Mouse (Mus musculus) thymus, postnatal 10 days (tissue): Measurements from ENCODE around the gene Crabp1.

Experiments
- DNase-seq, 2 experiments: peaks; one replicate each; pipeline ENCODE4 v3.0.0; 2021; ENCODE audit warnings: low spot score in 2 of 2

Gene Crabp1

DNA sequence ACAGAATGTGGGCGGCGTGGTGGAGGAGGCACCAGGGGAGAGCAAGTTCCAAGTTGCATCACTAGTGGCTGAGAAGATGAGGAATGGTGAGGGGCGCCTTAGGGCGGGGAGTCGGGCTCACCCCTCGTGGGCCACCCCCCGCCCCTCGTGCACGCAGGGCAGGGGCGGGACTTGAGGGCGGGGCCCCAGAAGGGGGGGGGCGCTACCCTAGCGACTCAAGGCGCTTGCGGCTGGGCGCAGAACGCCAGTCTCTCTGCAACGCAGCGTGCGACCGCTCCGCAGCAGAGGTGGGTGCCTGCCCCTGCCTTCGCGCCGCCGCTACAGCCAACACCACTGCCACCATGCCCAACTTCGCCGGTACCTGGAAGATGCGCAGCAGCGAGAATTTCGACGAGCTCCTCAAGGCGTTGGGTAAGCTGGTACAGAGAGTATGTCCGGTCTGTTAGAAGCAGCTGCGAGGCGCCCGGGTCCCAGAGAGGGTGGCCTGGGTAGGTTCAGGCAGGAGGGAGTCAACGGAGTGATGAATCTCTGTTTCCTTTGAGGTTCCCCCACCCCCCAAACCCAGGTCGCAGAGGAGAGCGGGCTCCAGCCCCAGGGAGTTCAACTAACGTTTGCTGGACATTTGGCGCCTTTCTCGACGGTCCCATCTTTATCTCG, at the start of gene Crabp1:
Gene Crabp1 (plus strand): TSS at position 188 of the 657 bp plus-strand sequence.
- no peak for DNase-seq

DNA sequence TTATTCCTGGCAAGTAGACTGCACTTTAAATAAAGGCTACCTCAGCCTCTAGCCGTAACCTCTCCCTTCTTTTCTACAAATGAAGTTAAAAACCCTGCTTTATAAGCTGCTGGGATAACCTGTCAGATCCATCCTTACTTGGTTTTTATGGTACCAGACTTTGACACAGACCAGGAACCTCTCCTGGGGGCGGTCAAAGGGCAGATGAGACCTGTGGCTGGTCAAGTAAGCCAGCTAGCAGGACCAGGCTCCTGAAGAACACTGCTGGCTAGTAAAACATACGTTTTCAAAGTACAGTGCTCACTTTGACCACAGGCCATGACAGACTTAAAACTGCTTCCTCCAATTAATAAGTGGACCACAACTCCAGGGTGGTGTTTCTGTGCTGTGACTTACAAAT, 48.8 kb upstream of the Crabp1 start:
- no peak for DNase-seq

DNA sequence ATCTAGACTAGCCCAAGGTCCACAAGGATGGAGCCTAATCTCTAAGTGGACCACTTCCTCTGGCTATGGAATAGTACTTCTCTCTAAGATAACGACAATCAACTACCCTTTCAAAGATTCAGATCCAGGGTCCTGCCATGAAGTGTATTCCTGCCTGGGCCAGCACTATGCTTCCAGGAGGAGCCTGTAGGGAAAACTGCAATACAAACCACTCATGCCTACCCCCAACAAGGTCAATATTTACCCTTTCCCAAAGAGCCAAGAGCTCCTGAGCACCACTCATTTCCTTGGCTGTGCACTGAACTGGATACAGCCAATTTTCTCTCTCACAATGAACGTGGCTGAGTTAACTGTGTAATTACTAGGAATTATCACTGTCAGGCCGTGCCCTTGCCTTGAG, 47.0 kb upstream of the Crabp1 start:
- no peak for DNase-seq

GRCm38 (mm10) chr9:54722156-54722555, 42.4 kb upstream of the Crabp1 start:
- DNase-seq = no peak

- DNase-seq = no peak
Observed at GRCm38 (mm10) chr9:54722596-54722995, 42.0 kb upstream of the Crabp1 start.

GRCm38 (mm10) chr9:54726315-54726714, 38.2 kb upstream of the Crabp1 start:
- no peak for DNase-seq

DNA sequence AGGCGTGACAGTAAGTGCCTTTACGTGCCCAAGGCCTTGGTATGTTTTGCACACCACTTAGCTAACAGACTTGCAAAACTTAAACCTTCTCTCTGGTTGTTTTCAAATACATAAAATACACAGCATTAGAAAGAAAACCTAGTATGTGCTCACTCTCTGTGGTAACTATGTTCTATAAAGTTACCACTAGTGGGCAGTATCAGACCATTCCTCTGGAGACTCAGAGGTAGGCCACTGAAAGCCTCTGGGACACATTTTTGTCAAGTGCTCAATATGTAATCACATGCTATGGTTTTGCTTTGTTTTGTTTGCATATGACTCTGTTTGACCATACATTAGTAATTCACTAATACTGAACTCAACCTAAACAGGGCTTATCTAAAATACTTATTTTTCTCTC, 32.4 kb upstream of the Crabp1 start:
- peak in 1 of 2 experiments; percentile 40 for DNase-seq

- peak; percentile 96 to 99 for DNase-seq
Observed at GRCm38 (mm10) chr9:54733921-54734638, 30.5 kb upstream of the Crabp1 start, which contains the start of gene Wdr61. Gene Wdr61 (minus strand): TSS chr9:54734519.

DNA sequence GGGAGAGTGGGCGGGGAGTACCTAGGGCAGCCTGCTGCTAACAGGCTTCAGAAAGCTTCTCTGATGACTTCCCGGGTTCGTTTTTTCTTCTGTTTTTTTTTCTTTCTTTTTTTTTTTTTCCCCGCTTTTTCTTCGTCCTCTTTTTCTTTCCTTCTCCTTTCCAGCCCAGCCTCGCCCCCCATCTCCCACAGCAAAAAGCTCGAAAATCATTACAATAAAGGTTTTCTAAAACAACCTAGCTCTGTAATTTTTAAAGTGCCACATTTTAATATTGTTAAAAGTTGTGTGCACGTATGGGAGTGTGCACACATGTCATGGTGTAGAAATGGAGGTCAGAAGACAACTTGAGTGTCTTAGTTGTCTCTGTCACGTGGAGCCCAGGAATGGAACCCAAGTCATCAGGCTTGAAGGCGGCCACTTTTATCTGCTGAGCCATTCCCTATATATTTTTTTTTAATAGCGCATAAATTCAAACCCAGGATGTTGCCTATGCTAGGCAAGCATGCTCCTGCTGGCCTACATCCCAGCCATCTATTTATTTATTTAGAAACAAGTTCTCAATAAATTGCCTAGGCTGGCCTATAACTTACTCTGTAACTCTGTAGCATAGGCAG, 29.8 kb upstream of the Crabp1 start:
- DNase-seq = no peak

GRCm38 (mm10) chr9:54736284-54736701, 28.3 kb upstream of the Crabp1 start:
- DNase-seq = peak; percentile 16 to 57

- peak in 1 of 2 experiments; percentile 14 for DNase-seq
Observed at GRCm38 (mm10) chr9:54738376-54738775, 26.2 kb upstream of the Crabp1 start.

DNA sequence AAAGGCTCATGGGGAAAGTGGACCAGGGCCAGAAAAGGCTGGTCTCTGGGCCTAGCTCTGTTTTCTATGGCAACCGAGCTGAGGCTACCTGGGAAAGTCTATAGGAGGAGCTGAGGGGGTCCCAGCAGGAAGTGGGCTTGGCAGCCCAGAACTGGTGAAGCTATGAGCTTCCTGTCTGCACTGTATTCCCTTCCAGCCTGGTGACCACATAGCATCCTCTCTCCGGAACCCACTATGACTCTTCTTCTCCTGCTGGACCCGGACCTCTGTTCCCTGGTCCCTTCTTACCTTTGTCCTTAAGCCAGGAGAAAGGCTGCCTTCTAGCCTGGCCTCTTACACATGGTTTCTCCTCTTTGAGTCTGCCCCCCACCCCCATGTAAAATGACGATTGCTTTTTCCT, 20.7 kb upstream of the Crabp1 start:
- no peak for DNase-seq

DNA sequence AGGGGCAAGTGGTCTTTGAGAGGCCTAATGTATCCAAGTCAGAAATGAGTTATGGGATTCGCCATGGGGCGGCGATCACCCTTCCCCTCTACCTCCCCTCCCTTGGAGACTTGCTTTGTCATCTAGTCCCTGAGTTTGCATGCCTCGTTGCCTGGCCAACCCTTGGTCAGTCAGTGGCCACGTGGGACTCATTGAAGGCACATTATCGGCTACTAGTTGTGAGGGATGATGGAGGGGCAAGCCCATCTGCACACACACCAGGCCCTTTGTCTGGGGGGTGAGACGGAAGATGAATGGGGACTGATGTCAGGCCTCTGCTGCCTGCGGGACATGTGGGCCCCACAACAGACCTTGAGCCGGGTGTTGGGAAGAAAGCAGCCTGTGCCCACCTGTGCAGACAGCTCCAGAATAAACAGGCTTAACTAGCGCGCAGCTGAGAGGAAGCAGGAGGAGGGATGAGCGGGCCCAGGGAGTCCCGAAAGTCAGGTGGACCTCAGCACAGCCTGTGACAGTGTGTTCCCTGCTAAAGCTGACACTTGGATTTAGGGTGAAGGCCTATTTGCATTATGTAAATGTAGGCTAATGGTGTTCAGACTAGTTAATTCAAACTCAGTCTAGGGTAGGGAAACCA, 18.7 kb upstream of the Crabp1 start:
- no peak for DNase-seq

DNA sequence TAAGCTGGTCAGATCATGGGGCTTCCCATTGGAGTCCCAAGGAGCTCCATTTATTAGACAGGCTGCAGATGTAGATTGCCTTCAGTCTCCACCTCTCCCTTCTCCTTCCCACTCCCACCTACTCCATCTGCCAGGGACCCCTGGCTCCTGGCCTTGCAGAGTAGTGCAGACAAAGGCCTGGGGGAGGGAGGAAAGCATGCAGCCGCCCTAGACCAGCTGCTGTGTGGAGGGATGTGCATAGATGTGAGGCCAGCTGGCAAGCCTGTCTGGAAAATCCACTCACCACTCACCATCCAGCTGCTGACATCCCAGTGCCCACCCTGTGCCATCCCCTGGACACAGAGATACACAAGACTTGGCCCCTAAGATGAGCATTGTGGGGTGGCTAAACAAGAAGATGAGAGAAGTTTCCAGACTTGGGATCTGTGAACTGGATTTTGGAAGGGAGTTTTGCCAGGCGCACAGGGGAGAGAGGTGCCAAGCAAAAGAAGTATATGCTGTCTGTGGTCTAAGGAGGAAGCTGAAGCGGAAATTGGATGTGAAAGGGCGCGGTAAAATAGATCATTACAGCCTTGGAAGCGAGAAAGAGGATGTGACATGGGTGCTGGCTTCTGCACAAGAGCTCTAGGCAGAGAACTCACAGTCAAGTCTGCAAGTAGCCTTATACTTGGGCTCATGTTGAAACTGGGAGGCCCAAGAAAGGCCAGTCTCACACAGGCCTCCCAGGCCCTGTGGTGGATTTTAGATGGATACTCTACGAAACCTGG, 14.2 kb upstream of the Crabp1 start:
- no peak for DNase-seq

- no peak for DNase-seq
Observed at GRCm38 (mm10) chr9:54751684-54752083, 12.9 kb upstream of the Crabp1 start.

- DNase-seq = no peak
Observed at GRCm38 (mm10) chr9:54752201-54752943, 12.2 kb upstream of the Crabp1 start.

DNA sequence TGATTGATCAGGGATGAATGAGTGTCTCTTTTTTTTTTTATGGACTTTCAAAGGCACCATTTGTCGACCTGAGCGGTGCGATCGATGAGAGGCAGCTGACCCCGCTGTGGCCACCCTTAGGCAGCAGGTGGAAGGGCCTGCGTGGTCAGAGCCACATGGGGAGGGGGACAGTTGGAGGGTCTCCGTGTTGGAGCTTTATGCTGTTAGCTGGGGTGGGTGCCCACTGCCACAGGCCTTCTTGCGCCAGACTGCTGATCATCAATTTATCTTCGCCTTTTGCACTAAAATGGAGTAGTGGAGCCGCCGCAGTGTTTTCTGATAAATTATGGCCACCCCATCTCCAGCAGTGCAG, 11.6 kb upstream of the Crabp1 start:
- no peak for DNase-seq

- no peak for DNase-seq
Observed at GRCm38 (mm10) chr9:54759592-54759991, 5.0 kb upstream of the Crabp1 start.

DNA sequence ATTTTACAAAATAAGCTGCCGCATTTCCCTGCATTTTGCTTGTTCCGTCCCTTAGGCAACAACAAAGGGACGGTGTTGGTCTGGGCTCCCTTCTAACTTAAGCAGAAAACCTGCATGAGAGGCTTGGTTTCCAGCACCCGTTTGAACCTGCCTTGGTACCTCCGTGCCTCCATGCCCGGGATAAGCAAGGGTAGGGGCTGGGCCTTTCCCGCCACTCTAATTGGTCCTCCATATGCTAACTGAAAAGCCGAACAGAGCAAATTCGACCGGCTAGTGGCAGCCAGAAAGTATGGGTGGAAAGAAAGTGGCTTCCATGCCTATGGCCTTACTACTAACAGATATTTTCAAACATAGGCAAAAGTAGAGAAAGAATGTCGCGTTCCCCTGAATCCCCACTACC, 457 bp upstream of the Crabp1 start:
- DNase-seq = no peak

- DNase-seq = no peak
Observed at GRCm38 (mm10) chr9:54765336-54766085, 963 bp downstream of the Crabp1 start.
